Mouse (Mus musculus): ENCODE measurements around the gene Tmem120b. TPM values are rescaled to one million over a fixed set of nuclear protein-coding genes. Genes with fewer than 3 reads are reported as not detected.

Gene Tmem120b
- polyA plus RNA-seq, 1 experiment, result 5.8 TPM

DNA sequence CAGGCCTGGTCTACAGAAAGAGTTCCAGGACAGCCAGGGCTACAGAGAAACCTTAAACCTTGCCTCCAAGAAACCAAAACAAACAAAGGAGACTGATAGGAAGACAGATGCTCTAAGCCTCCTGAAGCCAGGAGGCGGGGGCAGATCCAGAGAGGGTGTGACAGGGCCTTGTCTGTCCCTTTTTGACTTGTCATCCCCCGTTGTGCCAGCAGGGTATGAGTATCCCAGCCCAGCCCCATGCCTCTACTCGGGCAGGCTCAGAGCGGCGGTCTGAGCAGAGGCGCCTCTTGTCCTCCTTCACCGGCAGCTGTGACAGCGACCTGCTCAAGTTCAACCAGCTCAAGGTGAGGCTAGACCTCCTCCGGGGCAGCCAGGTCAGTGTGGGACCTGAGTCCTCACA is 94.7 kb downstream of the Tmem120b start:
- DNase-seq (ENCODE audit: low read depth in 1 of 2, low spot score in 2 of 2), result peak in 1 of 2 experiments; percentile 2
- no peak overlapping the region for H3K4me3 ChIP-seq (ENCODE audit: extremely low read depth, insufficient read depth, insufficient read length)
- WGBS, result 89% methylated on average over 9 of the region's 9 CpGs
- H3K36me3 ChIP-seq (ENCODE audit: control insufficient read depth, insufficient read depth, low read length), result peaks cover 73% of the 10 kb centered on the region
- no peak for TF ChIP-seq CTCF (IDR thresholded peaks at IDR 0.05; ENCODE audit: extremely low read depth, insufficient read depth, insufficient read length, insufficient replicate concordance)
- TF ChIP-seq POLR2A (IDR thresholded peaks at IDR 0.05; ENCODE audit: low read depth, low read length), result no peak
- H3K27me3 ChIP-seq (ENCODE audit: control insufficient read depth, insufficient read depth, low read length), result no peaks in the 10 kb centered on the region
- H3K4me1 ChIP-seq (ENCODE audit: control insufficient read depth, insufficient read depth, insufficient read length), result no peaks in the 10 kb centered on the region
- H3K27ac ChIP-seq (ENCODE audit: insufficient read depth, low read length), result no peak overlapping the region

DNA sequence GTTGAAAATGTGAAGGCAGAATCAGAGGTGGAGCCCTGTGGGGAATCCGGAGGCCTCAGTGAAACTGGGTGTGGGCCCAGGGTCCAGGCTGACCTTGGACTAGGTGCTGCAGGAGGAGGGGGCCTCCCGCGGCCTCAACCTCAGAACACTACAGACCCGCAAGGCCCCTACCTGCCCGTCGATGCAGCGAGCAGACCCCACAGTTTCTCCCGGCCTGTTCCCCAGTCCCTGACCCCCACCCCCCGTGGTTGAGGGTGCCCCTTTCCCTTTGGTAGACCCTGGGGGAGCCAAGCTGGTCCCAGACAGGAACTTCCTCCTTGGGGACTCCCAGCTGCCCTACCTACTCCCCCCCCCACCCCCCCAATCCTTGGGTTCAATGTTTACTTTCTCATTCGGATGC is 98.2 kb downstream of the Tmem120b start:
- DNase-seq (ENCODE audit: low read depth in 1 of 2, low spot score in 2 of 2), result no peak
- Histone ChIP-seq H3K36me3 (ENCODE audit: control insufficient read depth, insufficient read depth, low read length) (peaks cover 43% of the 10 kb centered on the region), H3K4me3 (ENCODE audit: extremely low read depth, insufficient read depth, insufficient read length) (no peak overlapping the region), H3K27ac (ENCODE audit: insufficient read depth, low read length) (no peak overlapping the region), H3K4me1 (ENCODE audit: control insufficient read depth, insufficient read depth, insufficient read length) (no peaks in the 10 kb centered on the region), H3K27me3 (ENCODE audit: control insufficient read depth, insufficient read depth, low read length) (no peaks in the 10 kb centered on the region)
- TF ChIP-seq CTCF (IDR thresholded peaks at IDR 0.05; ENCODE audit: extremely low read depth, insufficient read depth, insufficient read length, insufficient replicate concordance) (no peak), POLR2A (IDR thresholded peaks at IDR 0.05; ENCODE audit: low read depth, low read length) (no peak)
- WGBS, result 83% methylated on average over 10 of the region's 10 CpGs

Other genes starting within 250 kb of the Tmem120b start
- gene Anapc5, start 247.1 kb upstream of the Tmem120b start, polyA plus RNA-seq (2012; rRNA removed), result 150 and 162 TPM in 2 replicates
- gene Rnf34, start 218.4 kb upstream of the Tmem120b start, polyA plus RNA-seq (2012; rRNA removed), result 7.0 and 9.9 TPM in 2 replicates
- gene Kdm2b, start 78.6 kb upstream of the Tmem120b start, polyA plus RNA-seq (2012; rRNA removed), result 30.3 and 36.7 TPM in 2 replicates
- 52.3 and 83.0 TPM in 2 replicates for gene Orai1, start 53.3 kb upstream of the Tmem120b start, polyA plus RNA-seq (2012; rRNA removed)
- not detected in 2 replicates for gene Morn3, start 21.4 kb upstream of the Tmem120b start, polyA plus RNA-seq (2012; rRNA removed)
- 70.7 and 72.5 TPM in 2 replicates for gene Rhof, start 64.3 kb downstream of the Tmem120b start, polyA plus RNA-seq (2012; rRNA removed)
- gene Setd1b, start 73.8 kb downstream of the Tmem120b start, polyA plus RNA-seq (2012; rRNA removed), result 20.5 and 23.2 TPM in 2 replicates
- gene Psmd9, start 101.0 kb downstream of the Tmem120b start, polyA plus RNA-seq (2012; rRNA removed), result 13.3 and 19.5 TPM in 2 replicates
- gene Hpd, start 114.3 kb downstream of the Tmem120b start, polyA plus RNA-seq (2012; rRNA removed), result 0.19 and 0.37 TPM in 2 replicates
- 0.89 and 0.95 TPM in 2 replicates for gene Wdr66, start 183.7 kb downstream of the Tmem120b start, polyA plus RNA-seq (2012; rRNA removed)